Mouse (Mus musculus): Measurements from ENCODE around the gene Trp53bp1. TPM values are rescaled to one million over a fixed set of nuclear protein-coding genes. Genes with fewer than 3 reads are reported as not detected.

Trp53bp1 gene
- polyA plus RNA-seq, 1 experiment from 2014 or later = 50.3 TPM

DNA sequence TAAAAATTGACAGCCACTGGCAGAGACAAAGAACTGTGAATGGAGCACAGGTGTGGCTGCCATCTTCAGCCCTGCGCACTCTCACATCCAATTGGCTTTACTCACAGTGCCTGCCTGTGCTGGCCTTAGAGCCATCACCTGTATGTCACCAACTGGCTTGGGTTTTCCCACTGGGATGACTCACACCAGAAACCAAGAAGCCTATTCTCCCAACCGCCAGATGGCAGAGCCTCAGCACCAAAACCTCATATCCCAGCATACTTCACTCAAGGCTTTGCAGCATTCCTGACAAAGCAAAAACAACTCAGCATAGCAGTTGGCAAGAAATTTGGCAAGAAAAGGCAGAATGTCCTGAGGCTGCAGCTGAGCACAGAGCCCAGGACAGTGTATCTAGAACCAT lies 48.2 kb downstream of the Trp53bp1 start:
- H3K4me1 ChIP-seq (ENCODE audit: control insufficient read depth, insufficient read depth, low read length) = no peaks in the 10 kb centered on the region
- no peaks in the 10 kb centered on the region for H3K27me3 ChIP-seq (replicated peaks; ENCODE audit: control insufficient read depth, insufficient read depth, low read length)
- H3K36me3 ChIP-seq (ENCODE audit: control insufficient read depth, insufficient read depth, low read length) = peaks cover 84% of the 10 kb centered on the region
- H3K9me3 ChIP-seq (ENCODE audit: control insufficient read depth, low read length) = no peaks in the 10 kb centered on the region
- no peak overlapping the region for H3K4me3 ChIP-seq (ENCODE audit: low read depth, low read length)
- WGBS = 91% methylated on average over 2 of the region's 2 CpGs
- ATAC-seq (ENCODE audit: low read depth) = no peak
- no peak overlapping the region for H3K9ac ChIP-seq (ENCODE audit: low read depth, low read length)
- DNase-seq (ENCODE audit: low spot score) = no peak
- H3K4me2 ChIP-seq (ENCODE audit: low read depth, low read length) = no peak overlapping the region
- H3K27ac ChIP-seq (replicated peaks; ENCODE audit: low read depth, low read length) = no peak overlapping the region

DNA sequence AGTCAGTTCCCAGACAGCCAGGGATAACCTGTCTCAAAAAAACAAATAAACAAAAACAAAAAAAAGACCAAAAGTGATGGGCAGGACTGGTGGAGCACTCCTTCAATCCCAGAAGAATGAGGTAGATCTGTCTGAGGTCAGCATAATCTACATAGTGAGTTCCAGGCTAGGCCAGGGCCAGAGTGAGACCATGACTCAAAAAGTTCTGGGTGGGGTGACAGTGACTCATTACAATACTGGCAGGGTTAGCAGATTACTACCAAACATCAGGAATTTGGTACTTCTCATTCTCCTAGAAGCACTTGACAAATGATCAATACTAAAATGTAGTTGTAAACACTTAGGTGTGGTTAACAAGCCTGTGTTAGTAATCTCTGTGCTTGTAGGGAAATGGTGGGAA lies 51.2 kb downstream of the Trp53bp1 start:
- no peaks in the 10 kb centered on the region for H3K4me1 ChIP-seq (ENCODE audit: control insufficient read depth, insufficient read depth, low read length)
- no peak for DNase-seq (ENCODE audit: low spot score)
- no peaks in the 10 kb centered on the region for H3K27me3 ChIP-seq (replicated peaks; ENCODE audit: control insufficient read depth, insufficient read depth, low read length)
- H3K27ac ChIP-seq (replicated peaks; ENCODE audit: low read depth, low read length) = no peak overlapping the region
- ATAC-seq (ENCODE audit: low read depth) = no peak
- peaks cover 80% of the 10 kb centered on the region for H3K36me3 ChIP-seq (ENCODE audit: control insufficient read depth, insufficient read depth, low read length)
- no peak overlapping the region for H3K9ac ChIP-seq (ENCODE audit: low read depth, low read length)
- H3K9me3 ChIP-seq (ENCODE audit: control insufficient read depth, low read length) = no peaks in the 10 kb centered on the region
- H3K4me2 ChIP-seq (ENCODE audit: low read depth, low read length) = no peak overlapping the region
- H3K4me3 ChIP-seq (ENCODE audit: low read depth, low read length) = no peak overlapping the region

DNA sequence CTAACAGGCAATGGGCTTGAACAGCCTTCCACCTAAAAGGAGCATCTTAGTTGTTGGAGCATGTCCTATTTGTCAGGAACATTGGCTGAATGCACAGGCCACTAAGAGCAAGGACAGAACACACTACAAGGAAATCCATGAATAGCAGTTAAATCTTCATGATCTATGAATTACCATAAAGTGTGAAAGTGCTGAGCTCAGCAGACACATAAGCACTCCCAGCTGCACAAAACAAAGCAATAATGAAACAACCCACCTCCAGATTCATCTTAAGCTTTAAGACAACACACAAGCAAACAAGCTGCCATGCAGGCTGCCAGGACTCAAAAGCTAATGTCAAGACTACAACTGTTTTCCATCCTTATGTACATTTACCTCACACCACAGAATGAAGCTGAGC lies 52.0 kb downstream of the Trp53bp1 start:
- no peak overlapping the region for H3K9ac ChIP-seq (ENCODE audit: low read depth, low read length)
- H3K36me3 ChIP-seq (ENCODE audit: control insufficient read depth, insufficient read depth, low read length) = peaks cover 81% of the 10 kb centered on the region
- no peak overlapping the region for H3K4me3 ChIP-seq (ENCODE audit: low read depth, low read length)
- no peaks in the 10 kb centered on the region for H3K9me3 ChIP-seq (ENCODE audit: control insufficient read depth, low read length)
- H3K4me2 ChIP-seq (ENCODE audit: low read depth, low read length) = no peak overlapping the region
- DNase-seq (ENCODE audit: low spot score) (no peak), ATAC-seq (ENCODE audit: low read depth) (no peak)
- no peak overlapping the region for H3K27ac ChIP-seq (replicated peaks; ENCODE audit: low read depth, low read length)
- no peaks in the 10 kb centered on the region for H3K4me1 ChIP-seq (ENCODE audit: control insufficient read depth, insufficient read depth, low read length)
- H3K27me3 ChIP-seq (replicated peaks; ENCODE audit: control insufficient read depth, insufficient read depth, low read length) = no peaks in the 10 kb centered on the region

DNA sequence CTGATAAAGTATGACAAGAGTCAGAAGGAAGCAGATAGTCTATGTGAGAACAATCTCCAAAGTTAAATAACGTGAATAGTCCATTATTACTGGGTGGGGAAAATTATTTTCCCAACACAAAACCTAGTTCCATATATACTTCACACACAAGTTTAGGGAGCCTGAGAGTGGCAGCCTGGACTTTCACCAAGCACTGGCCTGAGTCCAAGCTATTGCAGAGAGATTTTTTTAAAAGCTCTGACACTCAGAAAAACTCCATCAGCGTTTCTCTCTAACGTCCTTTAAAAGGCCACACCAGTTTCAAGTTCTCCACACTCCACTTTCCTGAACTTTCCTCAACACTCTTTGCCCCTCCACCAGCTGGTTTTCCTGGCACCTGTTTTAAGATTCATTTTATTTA lies 56.7 kb downstream of the Trp53bp1 start:
- Histone ChIP-seq H3K9me3 (ENCODE audit: control insufficient read depth, low read length) (no peaks in the 10 kb centered on the region), H3K4me1 (ENCODE audit: control insufficient read depth, insufficient read depth, low read length) (no peaks in the 10 kb centered on the region), H3K27me3 (replicated peaks; ENCODE audit: control insufficient read depth, insufficient read depth, low read length) (no peaks in the 10 kb centered on the region), H3K4me3 (ENCODE audit: low read depth, low read length) (no peak overlapping the region), H3K36me3 (ENCODE audit: control insufficient read depth, insufficient read depth, low read length) (peaks cover 81% of the 10 kb centered on the region), H3K27ac (replicated peaks; ENCODE audit: low read depth, low read length) (no peak overlapping the region), H3K9ac (ENCODE audit: low read depth, low read length) (no peak overlapping the region), H3K4me2 (ENCODE audit: low read depth, low read length) (no peak overlapping the region)
- WGBS = 88% methylated on average over 3 of the region's 3 CpGs
- no peak for DNase-seq (ENCODE audit: low spot score)
- ATAC-seq (ENCODE audit: low read depth) = no peak

DNA sequence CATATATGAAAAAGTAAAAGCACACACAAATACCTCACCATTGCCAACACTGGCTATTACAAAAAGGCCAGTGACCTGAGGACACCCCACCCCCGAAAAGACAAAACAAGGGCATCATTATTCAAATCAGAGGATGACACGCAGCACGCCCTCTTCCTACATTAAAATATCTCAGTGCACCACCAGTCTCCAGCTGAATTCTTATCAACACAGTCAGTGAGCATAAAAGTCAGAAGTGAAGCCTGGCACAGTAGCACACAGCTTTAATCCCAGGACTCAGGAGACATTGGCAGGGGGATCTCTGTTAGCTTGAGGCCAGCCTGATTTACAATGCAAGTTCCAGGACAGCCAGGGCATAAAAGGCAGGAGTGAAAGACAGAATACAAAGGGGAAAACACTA lies 64.7 kb downstream of the Trp53bp1 start:
- ATAC-seq (ENCODE audit: low read depth) (no peak), DNase-seq (ENCODE audit: low spot score) (no peak)
- no peaks in the 10 kb centered on the region for H3K4me1 ChIP-seq (ENCODE audit: control insufficient read depth, insufficient read depth, low read length)
- H3K27me3 ChIP-seq (replicated peaks; ENCODE audit: control insufficient read depth, insufficient read depth, low read length) = no peaks in the 10 kb centered on the region
- no peaks in the 10 kb centered on the region for H3K9me3 ChIP-seq (ENCODE audit: control insufficient read depth, low read length)
- 98% methylated on average over 3 of the region's 3 CpGs for whole genome bisulfite sequencing
- H3K4me3 ChIP-seq (ENCODE audit: low read depth, low read length) = no peak overlapping the region
- H3K9ac ChIP-seq (ENCODE audit: low read depth, low read length) = no peak overlapping the region
- no peak overlapping the region for H3K27ac ChIP-seq (replicated peaks; ENCODE audit: low read depth, low read length)
- H3K36me3 ChIP-seq (ENCODE audit: control insufficient read depth, insufficient read depth, low read length) = peaks cover 98% of the 10 kb centered on the region
- no peak overlapping the region for H3K4me2 ChIP-seq (ENCODE audit: low read depth, low read length)

DNA sequence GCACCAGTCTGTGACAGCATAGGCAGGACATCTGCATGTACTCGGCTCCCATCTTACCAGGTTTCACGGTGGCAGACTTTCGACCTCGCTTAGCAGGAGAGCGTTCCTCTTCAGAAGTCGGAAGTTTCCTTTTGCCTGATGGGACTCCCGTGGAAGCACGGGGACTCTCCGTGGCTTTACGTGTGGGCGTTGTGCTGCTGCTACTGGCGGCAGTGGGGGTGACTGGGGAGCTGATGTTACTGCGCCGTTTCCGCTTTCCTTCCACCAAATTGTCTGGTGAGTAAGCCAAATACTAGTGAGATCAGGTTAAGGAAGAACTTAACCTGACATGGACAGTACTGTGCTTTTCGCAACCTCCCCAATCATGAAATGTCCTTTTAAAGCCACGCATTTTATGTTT lies 66.9 kb downstream of the Trp53bp1 start:
- Histone ChIP-seq H3K36me3 (ENCODE audit: control insufficient read depth, insufficient read depth, low read length) (peaks cover 98% of the 10 kb centered on the region), H3K4me3 (ENCODE audit: low read depth, low read length) (no peak overlapping the region), H3K27me3 (replicated peaks; ENCODE audit: control insufficient read depth, insufficient read depth, low read length) (no peaks in the 10 kb centered on the region), H3K9me3 (ENCODE audit: control insufficient read depth, low read length) (no peaks in the 10 kb centered on the region), H3K4me2 (ENCODE audit: low read depth, low read length) (no peak overlapping the region), H3K27ac (replicated peaks; ENCODE audit: low read depth, low read length) (no peak overlapping the region), H3K4me1 (ENCODE audit: control insufficient read depth, insufficient read depth, low read length) (no peaks in the 10 kb centered on the region), H3K9ac (ENCODE audit: low read depth, low read length) (no peak overlapping the region)
- WGBS = 94% methylated on average over 17 of the region's 17 CpGs
- DNase-seq (ENCODE audit: low spot score) = no peak
- no peak for ATAC-seq (ENCODE audit: low read depth)

DNA sequence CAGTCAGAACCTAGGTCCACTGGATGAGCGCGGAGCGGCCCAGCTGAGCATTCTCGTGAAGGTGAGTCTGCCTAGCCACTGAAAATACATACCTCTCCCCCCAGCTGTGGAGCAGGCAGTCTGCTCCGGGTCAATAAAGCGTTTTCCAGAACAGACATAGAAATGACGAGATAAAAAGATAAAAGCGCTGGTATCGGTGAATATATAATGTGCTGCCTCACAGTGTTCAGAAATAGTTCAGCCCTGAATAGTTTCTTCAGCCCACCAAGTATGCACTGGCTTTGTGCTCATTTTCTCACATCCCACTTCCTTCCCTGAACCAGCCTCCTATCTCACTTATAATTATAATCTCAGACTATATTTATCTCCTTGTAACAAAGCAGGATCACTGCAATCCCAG lies 75.7 kb downstream of the Trp53bp1 start:
- 92% methylated on average over 9 of the region's 9 CpGs for WGBS
- no peak overlapping the region for H3K27ac ChIP-seq (replicated peaks; ENCODE audit: low read depth, low read length)
- no peaks in the 10 kb centered on the region for H3K27me3 ChIP-seq (replicated peaks; ENCODE audit: control insufficient read depth, insufficient read depth, low read length)
- no peak overlapping the region for H3K4me3 ChIP-seq (ENCODE audit: low read depth, low read length)
- DNase-seq (ENCODE audit: low spot score) = no peak
- no peak for ATAC-seq (ENCODE audit: low read depth)
- H3K9ac ChIP-seq (ENCODE audit: low read depth, low read length) = no peak overlapping the region
- H3K4me1 ChIP-seq (ENCODE audit: control insufficient read depth, insufficient read depth, low read length) = no peaks in the 10 kb centered on the region
- peaks cover 98% of the 10 kb centered on the region for H3K36me3 ChIP-seq (ENCODE audit: control insufficient read depth, insufficient read depth, low read length)
- H3K9me3 ChIP-seq (ENCODE audit: control insufficient read depth, low read length) = no peaks in the 10 kb centered on the region
- H3K4me2 ChIP-seq (ENCODE audit: low read depth, low read length) = no peak overlapping the region

DNA sequence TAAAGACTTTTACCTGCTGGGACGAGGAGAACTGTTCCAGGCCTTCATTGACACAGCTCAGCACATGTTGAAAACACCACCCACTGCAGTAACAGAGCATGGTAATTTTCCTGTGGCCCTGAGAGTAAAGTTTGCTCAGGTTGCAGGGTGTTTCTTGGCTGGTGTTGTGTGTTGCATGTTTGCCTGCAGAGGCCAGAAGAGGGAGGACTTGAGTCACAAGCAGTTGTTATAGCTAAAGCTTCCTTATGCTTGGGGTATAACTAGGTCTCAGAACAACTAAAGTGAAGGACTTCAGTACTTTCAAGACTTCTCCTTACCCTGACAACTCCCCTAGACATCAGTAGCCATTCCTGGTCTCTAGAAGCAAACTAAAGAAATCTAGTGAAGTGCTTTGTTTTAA lies 82.7 kb downstream of the Trp53bp1 start:
- peaks cover 90% of the 10 kb centered on the region for H3K36me3 ChIP-seq (ENCODE audit: control insufficient read depth, insufficient read depth, low read length)
- H3K4me2 ChIP-seq (ENCODE audit: low read depth, low read length) = no peak overlapping the region
- H3K9me3 ChIP-seq (ENCODE audit: control insufficient read depth, low read length) = no peaks in the 10 kb centered on the region
- WGBS = 50% methylated on average over 1 of the region's 1 CpGs
- ATAC-seq (ENCODE audit: low read depth) (no peak), DNase-seq (ENCODE audit: low spot score) (no peak)
- H3K9ac ChIP-seq (ENCODE audit: low read depth, low read length) = no peak overlapping the region
- no peak overlapping the region for H3K27ac ChIP-seq (replicated peaks; ENCODE audit: low read depth, low read length)
- no peaks in the 10 kb centered on the region for H3K4me1 ChIP-seq (ENCODE audit: control insufficient read depth, insufficient read depth, low read length)
- H3K27me3 ChIP-seq (replicated peaks; ENCODE audit: control insufficient read depth, insufficient read depth, low read length) = no peaks in the 10 kb centered on the region
- no peak overlapping the region for H3K4me3 ChIP-seq (ENCODE audit: low read depth, low read length)

DNA sequence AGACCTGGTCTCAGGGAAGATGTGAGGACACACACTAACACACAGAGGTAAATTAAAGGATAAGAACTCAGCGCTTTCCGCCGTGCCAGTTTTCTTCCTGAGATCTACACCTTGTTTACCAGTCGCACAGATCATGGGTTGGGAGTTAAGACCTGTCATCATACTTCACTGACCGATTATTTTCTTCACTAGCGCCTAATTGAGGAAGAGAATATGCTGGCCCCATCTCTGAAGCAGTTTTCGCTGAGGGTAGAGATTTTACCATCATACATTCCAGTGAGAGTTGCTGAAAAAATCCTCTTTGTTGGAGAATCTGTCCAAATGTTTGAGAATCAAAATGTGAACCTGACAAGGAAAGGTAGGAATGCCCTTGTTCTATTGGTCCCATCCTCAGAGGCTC lies 87.1 kb downstream of the Trp53bp1 start:
- H3K4me1 ChIP-seq (ENCODE audit: control insufficient read depth, insufficient read depth, low read length) = no peaks in the 10 kb centered on the region
- H3K9ac ChIP-seq (ENCODE audit: low read depth, low read length) = no peak overlapping the region
- H3K4me3 ChIP-seq (ENCODE audit: low read depth, low read length) = no peak overlapping the region
- H3K27me3 ChIP-seq (replicated peaks; ENCODE audit: control insufficient read depth, insufficient read depth, low read length) = no peaks in the 10 kb centered on the region
- WGBS = 97% methylated on average over 7 of the region's 7 CpGs
- no peak for ATAC-seq (ENCODE audit: low read depth)
- no peaks in the 10 kb centered on the region for H3K9me3 ChIP-seq (ENCODE audit: control insufficient read depth, low read length)
- no peak overlapping the region for H3K4me2 ChIP-seq (ENCODE audit: low read depth, low read length)
- peaks cover 78% of the 10 kb centered on the region for H3K36me3 ChIP-seq (ENCODE audit: control insufficient read depth, insufficient read depth, low read length)
- DNase-seq (ENCODE audit: low spot score) = no peak
- H3K27ac ChIP-seq (replicated peaks; ENCODE audit: low read depth, low read length) = no peak overlapping the region

Measured in embryonic facial prominence, embryonic 14.5 days (tissue).